Mouse (Mus musculus): ENCODE results near the gene Ehd2. TPM values are rescaled to one million over a fixed set of nuclear protein-coding genes. Genes with fewer than 3 reads are reported as not detected.
"Not testable (repeated sequence)": the region's sequence is repeated elsewhere in the genome, so short reads cannot be mapped to it uniquely, and the experiment has no call there.

Ehd2 gene
- polyA plus RNA-seq, 1 experiment, result not detected

DNA sequence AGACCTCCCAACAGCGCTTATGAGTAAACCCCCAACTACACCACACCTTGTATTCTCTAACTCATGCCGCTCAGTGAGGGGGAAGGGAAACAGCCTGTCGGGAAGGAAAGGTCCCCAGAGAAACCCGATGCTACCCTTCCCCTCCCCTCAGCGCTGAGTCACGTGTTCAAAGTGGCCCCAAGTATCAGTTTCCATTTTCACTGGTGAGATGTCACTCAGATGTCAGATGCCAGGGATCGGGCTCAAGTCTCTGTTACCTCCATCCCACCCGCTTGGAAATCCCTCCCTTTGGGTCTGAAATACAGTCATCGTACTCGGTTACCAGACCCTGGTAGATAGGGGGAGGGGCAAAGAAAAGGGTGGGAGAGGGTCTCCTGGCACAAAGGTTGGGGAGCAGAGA lies 45.6 kb downstream of the Ehd2 start:
- TF ChIP-seq CTCF (IDR thresholded peaks at IDR 0.05; ENCODE audit: insufficient read depth, low read depth, low read length) (no peak), POLR2A (IDR thresholded peaks at IDR 0.05; ENCODE audit: insufficient read depth, low read depth, low read length) (no peak)

DNA sequence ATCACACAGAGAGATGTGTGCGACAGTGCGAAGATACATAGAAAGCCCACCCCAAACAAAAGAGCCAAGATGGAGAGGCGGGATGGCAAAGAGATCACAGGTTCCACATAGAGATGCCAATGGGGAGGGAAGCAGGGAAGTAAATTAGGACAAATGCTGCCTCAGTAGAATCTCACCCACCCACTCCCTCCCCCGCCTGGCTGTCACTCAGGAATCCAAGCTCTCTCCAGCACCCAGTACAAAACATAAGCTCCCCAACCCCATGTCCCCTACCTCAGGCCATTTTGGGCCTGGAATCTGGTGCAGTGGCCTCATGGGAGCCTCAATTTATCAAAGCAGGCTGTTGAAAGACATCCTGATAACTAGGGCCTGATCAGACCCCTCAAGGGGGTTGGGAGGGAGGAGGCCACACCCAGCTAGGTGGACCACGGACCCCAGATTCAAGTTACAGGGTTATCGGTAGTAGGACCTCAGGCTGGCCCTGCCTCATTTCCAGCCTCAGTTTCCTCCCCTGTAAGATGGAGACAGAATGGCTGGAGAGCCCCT lies 46.6 kb downstream of the Ehd2 start:
- H3K27ac ChIP-seq (ENCODE audit: insufficient read depth, low read depth, low read length), result no peak overlapping the region
- 67% methylated on average over 6 of the region's 6 CpGs for WGBS
- peak overlapping the region; percentile 75 for H3K4me3 ChIP-seq (ENCODE audit: insufficient read depth, low read depth, low read length)
- H3K4me1 ChIP-seq (ENCODE audit: control insufficient read depth, insufficient read depth, low read length), result peaks cover 15% of the 10 kb centered on the region
- TF ChIP-seq POLR2A (IDR thresholded peaks at IDR 0.05; ENCODE audit: insufficient read depth, low read depth, low read length), result no peak; the same call in 1 of the 2 replicates
- no peak for TF ChIP-seq CTCF (IDR thresholded peaks at IDR 0.05; ENCODE audit: insufficient read depth, low read depth, low read length)

More for the DNA sequence above, 45.6 kb downstream of the Ehd2 start:
- Histone ChIP-seq H3K27ac (ENCODE audit: insufficient read depth, low read depth, low read length) (peak overlapping the region; percentile 94), H3K4me3 (ENCODE audit: insufficient read depth, low read depth, low read length) (peak overlapping the region; percentile 75), H3K4me1 (ENCODE audit: control insufficient read depth, insufficient read depth, low read length) (peaks cover 15% of the 10 kb centered on the region)
- WGBS, result under 1% methylated on average over 10 of the region's 10 CpGs

DNA sequence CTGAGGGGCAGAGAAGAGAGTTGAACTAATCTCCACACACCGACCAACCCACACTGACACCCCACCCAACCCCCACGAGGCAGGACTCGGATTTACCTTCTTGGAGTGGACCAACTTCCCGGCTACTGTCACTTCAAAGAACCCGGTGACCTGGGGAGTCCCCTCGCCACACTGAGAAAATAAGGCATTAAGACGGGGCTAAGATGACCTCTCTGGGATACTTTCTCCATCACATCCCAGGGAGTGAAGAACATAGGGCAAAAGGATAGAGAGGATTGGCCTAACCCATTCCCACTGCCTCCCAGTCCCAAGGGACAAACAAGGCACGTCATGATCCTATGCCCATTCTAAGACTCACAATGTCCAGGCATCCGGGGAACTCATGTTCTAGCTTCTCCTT lies 47.4 kb downstream of the Ehd2 start:
- Histone ChIP-seq H3K27ac (ENCODE audit: insufficient read depth, low read depth, low read length) (no peak overlapping the region), H3K4me3 (ENCODE audit: insufficient read depth, low read depth, low read length) (no peak overlapping the region), H3K4me1 (ENCODE audit: control insufficient read depth, insufficient read depth, low read length) (peaks cover 15% of the 10 kb centered on the region)
- TF ChIP-seq CTCF (IDR thresholded peaks at IDR 0.05; ENCODE audit: insufficient read depth, low read depth, low read length) (no peak), POLR2A (IDR thresholded peaks at IDR 0.05; ENCODE audit: insufficient read depth, low read depth, low read length) (no peak)
- 94% methylated on average over 9 of the region's 9 CpGs for WGBS

DNA sequence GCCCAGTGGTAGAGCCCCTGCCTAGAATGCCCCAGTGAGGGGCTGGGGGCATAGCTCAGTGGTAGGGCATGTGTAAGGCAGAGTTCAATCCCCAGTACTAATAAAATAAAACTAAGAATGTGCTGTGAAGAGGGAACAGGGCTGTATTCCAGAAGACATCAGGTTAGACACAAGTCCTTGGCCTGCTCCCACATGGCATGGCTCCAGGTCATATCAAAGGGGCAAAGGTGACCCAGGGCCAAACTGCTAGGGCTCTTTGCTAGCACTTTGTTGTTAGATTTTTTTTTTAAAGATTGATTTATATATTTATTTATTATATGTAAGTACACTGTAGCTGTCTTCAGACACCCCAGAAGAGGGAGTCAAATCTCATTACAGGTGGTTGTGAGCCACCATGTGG lies 49.0 kb downstream of the Ehd2 start:
- no peak overlapping the region for H3K27ac ChIP-seq (ENCODE audit: insufficient read depth, low read depth, low read length)
- peaks cover 15% of the 10 kb centered on the region for H3K4me1 ChIP-seq (ENCODE audit: control insufficient read depth, insufficient read depth, low read length)
- TF ChIP-seq POLR2A (IDR thresholded peaks at IDR 0.05; ENCODE audit: insufficient read depth, low read depth, low read length) (no peak), CTCF (IDR thresholded peaks at IDR 0.05; ENCODE audit: insufficient read depth, low read depth, low read length) (no peak)
- H3K4me3 ChIP-seq (ENCODE audit: insufficient read depth, low read depth, low read length), result no peak overlapping the region

DNA sequence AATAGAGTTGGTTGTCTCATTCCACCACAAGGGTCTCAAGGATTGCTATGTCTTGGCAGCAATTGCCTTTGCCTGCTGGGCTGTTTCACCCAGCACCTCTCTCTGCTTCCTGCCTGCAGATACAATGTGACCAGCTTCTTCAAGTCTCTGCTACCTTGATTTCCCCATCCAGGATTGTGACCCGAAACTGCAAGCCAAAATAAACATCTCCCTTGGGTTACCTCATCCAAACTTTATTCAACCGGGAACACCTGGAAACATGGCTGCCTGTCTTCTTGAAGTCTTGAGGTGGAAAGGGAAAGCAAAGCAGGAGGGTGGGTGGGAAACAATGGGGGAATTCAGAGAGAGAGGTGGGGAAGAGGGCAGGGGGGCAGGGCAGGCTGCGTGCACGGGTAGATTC lies 50.4 kb downstream of the Ehd2 start:
- Histone ChIP-seq H3K27ac (ENCODE audit: insufficient read depth, low read depth, low read length) (no peak overlapping the region), H3K4me3 (ENCODE audit: insufficient read depth, low read depth, low read length) (no peak overlapping the region), H3K4me1 (ENCODE audit: control insufficient read depth, insufficient read depth, low read length) (peaks cover 15% of the 10 kb centered on the region)
- WGBS, result 72% methylated on average over 4 of the region's 4 CpGs
- TF ChIP-seq POLR2A (IDR thresholded peaks at IDR 0.05; ENCODE audit: insufficient read depth, low read depth, low read length) (no peak), CTCF (IDR thresholded peaks at IDR 0.05; ENCODE audit: insufficient read depth, low read depth, low read length) (no peak)

DNA sequence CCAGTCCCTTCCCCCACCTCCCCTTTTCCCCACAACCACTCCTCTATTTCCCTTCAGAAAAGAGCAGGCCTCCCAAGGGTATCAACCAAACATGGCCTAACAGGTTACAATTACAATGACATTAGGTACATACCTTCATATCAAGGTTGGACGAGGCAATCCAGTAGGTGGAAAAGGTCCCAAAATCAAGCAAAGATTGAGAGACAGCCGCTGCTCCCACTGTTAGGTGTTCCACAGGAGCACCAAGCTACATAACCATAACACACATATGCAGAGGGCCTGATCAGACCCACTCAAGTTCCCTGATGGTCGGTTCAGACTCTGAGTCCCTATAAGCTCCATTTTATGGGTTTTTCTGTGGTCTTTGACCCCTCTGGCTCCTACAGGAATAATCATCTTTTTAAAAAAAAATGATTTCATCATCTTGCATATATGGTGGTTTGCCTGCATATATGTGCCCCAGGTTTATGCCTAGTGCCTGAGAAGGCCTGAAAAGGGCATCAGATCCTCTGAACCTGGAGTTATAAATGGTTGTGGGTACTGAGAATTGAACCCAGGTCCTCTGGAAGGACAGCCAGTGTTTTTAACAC lies 51.1 kb downstream of the Ehd2 start:
- Histone ChIP-seq H3K4me3 (ENCODE audit: insufficient read depth, low read depth, low read length) (no peak overlapping the region), H3K27ac (ENCODE audit: insufficient read depth, low read depth, low read length) (no peak overlapping the region), H3K4me1 (ENCODE audit: control insufficient read depth, insufficient read depth, low read length) (peaks cover 15% of the 10 kb centered on the region)
- TF ChIP-seq CTCF (IDR thresholded peaks at IDR 0.05; ENCODE audit: insufficient read depth, low read depth, low read length) (no peak), POLR2A (IDR thresholded peaks at IDR 0.05; ENCODE audit: insufficient read depth, low read depth, low read length) (no peak)
- 81% methylated on average over 3 of the region's 3 CpGs for WGBS

DNA sequence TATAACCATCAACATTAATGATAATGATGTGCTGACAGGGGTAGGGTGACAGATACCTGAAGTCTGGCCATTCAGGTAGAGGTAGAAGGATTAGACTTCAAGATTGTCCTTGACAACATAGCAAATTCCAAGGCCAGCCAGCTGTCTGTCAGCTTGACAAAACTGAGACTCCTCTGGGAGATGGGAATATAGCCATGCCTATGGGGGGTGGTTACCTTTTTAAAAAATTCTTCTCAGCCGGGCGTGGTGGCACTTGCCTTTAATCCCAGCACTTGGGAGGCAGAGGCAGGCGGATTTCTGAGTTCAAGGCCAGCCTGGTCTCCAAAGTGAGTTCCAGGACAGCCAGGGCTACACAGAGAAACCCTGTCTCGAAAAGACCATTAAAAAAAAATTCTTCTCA lies 51.7 kb downstream of the Ehd2 start:
- not testable (repeated sequence) for H3K27ac ChIP-seq (ENCODE audit: insufficient read depth, low read depth, low read length); H3K4me3 ChIP-seq (ENCODE audit: insufficient read depth, low read depth, low read length)
- peaks cover 12% of the 10 kb centered on the region for H3K4me1 ChIP-seq (ENCODE audit: control insufficient read depth, insufficient read depth, low read length)
- WGBS, result 90% methylated on average over 4 of the region's 4 CpGs

DNA sequence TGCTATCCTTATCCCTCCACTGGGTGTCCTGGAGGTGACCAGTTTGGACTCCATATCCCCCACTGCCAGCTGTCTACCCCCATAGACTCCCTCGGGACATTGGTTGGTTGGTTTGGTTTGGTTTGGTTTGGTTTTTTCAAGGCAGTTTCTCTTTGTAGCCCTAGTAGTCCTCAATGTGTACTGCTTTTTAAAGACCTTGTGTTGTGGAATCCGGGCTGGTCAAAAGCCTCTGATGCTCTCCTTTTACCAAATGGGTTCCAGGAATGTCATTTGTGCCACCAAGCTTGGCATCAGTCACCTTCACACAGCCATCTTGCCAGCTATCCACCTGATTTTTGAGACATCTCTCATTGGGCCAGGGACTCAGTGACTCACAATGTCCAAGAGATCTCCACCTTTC lies 52.6 kb downstream of the Ehd2 start:
- Histone ChIP-seq H3K4me1 (ENCODE audit: control insufficient read depth, insufficient read depth, low read length) (peaks cover 2% of the 10 kb centered on the region; the same call in 1 of the 2 replicates), H3K27ac (ENCODE audit: insufficient read depth, low read depth, low read length) (no peak overlapping the region), H3K4me3 (ENCODE audit: insufficient read depth, low read depth, low read length) (no peak overlapping the region)
- TF ChIP-seq CTCF (IDR thresholded peaks at IDR 0.05; ENCODE audit: insufficient read depth, low read depth, low read length) (no peak), POLR2A (IDR thresholded peaks at IDR 0.05; ENCODE audit: insufficient read depth, low read depth, low read length) (no peak)
- WGBS, result 81% methylated on average over 2 of the region's 2 CpGs

DNA sequence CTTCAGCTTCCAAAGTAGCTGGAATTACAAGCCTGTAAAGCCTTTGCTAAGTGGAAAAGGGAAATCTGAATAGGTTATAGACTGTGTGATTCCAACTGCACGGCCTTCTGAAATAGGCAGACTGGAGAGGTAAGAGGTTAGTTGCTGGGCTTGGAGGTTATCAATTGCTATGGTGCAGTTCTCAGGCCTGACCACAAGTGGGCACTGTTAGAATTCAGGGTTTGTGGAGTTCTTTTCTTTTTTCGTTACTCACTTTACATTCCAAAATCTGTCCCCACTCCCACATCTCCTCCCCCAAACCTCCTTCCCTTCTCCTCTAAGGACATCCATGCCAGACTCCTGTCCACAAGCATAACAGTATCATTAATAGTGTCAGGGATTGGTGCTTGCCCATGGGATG lies 53.1 kb downstream of the Ehd2 start:
- H3K4me1 ChIP-seq (ENCODE audit: control insufficient read depth, insufficient read depth, low read length), result no peaks in the 10 kb centered on the region; the same call in 1 of the 2 replicates
- TF ChIP-seq POLR2A (IDR thresholded peaks at IDR 0.05; ENCODE audit: insufficient read depth, low read depth, low read length), result no peak
- TF ChIP-seq CTCF (IDR thresholded peaks at IDR 0.05; ENCODE audit: insufficient read depth, low read depth, low read length), result no peak
- 32% methylated on average over 2 of the region's 2 CpGs for WGBS
- no peak overlapping the region for H3K4me3 ChIP-seq (ENCODE audit: insufficient read depth, low read depth, low read length)
- H3K27ac ChIP-seq (ENCODE audit: insufficient read depth, low read depth, low read length), result no peak overlapping the region

DNA sequence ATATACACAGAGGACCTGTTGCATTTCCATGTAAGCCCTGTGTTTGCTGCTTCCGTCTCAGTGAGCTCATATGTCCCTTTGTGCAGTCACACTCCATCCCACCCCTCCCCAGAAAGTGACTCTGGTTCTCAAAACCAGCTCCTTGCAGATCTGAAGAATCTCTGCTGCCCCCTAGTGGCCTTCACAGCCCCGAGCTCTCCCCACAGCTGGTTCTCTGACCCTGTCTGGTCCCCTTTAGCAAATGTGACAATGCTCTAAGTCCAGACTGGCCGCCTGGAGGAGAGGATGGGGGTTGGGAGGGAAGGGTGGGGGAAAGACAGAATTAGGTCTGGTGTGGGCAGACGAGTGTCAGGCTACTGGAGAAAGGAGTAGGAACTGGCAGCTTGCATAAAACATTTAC lies 55.2 kb downstream of the Ehd2 start:
- Histone ChIP-seq H3K27ac (ENCODE audit: insufficient read depth, low read depth, low read length) (no peak overlapping the region), H3K4me3 (ENCODE audit: insufficient read depth, low read depth, low read length) (no peak overlapping the region), H3K4me1 (ENCODE audit: control insufficient read depth, insufficient read depth, low read length) (no peaks in the 10 kb centered on the region; the same call in 1 of the 2 replicates)
- no peak for TF ChIP-seq POLR2A (IDR thresholded peaks at IDR 0.05; ENCODE audit: insufficient read depth, low read depth, low read length)
- TF ChIP-seq CTCF (IDR thresholded peaks at IDR 0.05; ENCODE audit: insufficient read depth, low read depth, low read length), result peak; percentile 68
- under 1% methylated on average over 4 of the region's 4 CpGs for WGBS

Data from olfactory bulb, adult 2 months (tissue).